14 mouse cellular contexts compared by ENCODE assay signal in genomic region chr1:194808681-194809080, GRCm38 (mm10).
DNase-seq lines count a peak whose midpoint lies in the region; ATAC-seq and TF ChIP-seq lines count a peak whose summit lies in the region.
"Had no signal": no experiment of that assay in that cellular context is flagged by ENCODE, and none has a peak within 500 bp of the region (broad histone marks: within the 10 kb centered on the region; RNA-seq: fewer than 3 reads in every experiment).

No protein-coding gene starts in this region.

- H3K27me3 ChIP-seq in heart, embryonic 16.5 days (ENCODE audit: control insufficient read depth, insufficient read depth, low read length) = no peaks in the 10 kb centered on the region
- H3K27me3 ChIP-seq in liver, embryonic 13.5 days = no peaks in the 10 kb centered on the region
- H3K27me3 ChIP-seq in liver, embryonic 11.5 days (replicated peaks; ENCODE audit: control insufficient read depth, insufficient read depth, low read length) = no peaks in the 10 kb centered on the region
- no peaks in the 10 kb centered on the region for H3K27me3 ChIP-seq in stomach, postnatal 0 days (ENCODE audit: control insufficient read depth, insufficient read depth, low read length)
- H3K27me3 ChIP-seq: heart, embryonic 12.5 days; midbrain, embryonic 12.5 days; neural tube, embryonic 15.5 days had no signal

- no peak for DNase-seq in heart, postnatal 10 days
- no peak for DNase-seq in liver, embryonic 13.5 days
- DNase-seq in liver, embryonic 11.5 days (ENCODE audit: low spot score) = no peak
- DNase-seq in lung, postnatal 14 days = peak; percentile 7
- DNase-seq in stomach, postnatal 0 days (ENCODE audit: low spot score) = no peak
- DNase-seq in right cerebral cortex, adult 2 months (ENCODE audit: low spot score in 2 of 2) = no peak
- DNase-seq: liver; right cerebral cortex, postnatal 4 days; thymus, adult 2 months had no signal

- H3K27ac ChIP-seq in heart, embryonic 16.5 days (ENCODE audit: low read length) = peak overlapping the region; percentile 5; the same call in 1 of the 2 replicates
- no peak overlapping the region for H3K27ac ChIP-seq in liver, embryonic 13.5 days
- no peak overlapping the region for H3K27ac ChIP-seq in liver, embryonic 11.5 days (ENCODE audit: low read depth, low read length)
- peak overlapping the region; percentile 45; the same call in 1 of the 2 replicates for H3K27ac ChIP-seq in stomach, postnatal 0 days (replicated peaks)
- H3K27ac ChIP-seq: hindbrain, embryonic 14.5 days; midbrain, embryonic 12.5 days had no signal

- TF ChIP-seq CTCF in stomach, postnatal 0 days (IDR thresholded peaks at IDR 0.05; ENCODE audit: low read depth) = no peak

- no peaks in the 10 kb centered on the region for H3K9me3 ChIP-seq in heart, embryonic 16.5 days (replicated peaks; ENCODE audit: control insufficient read depth, low read length)
- no peaks in the 10 kb centered on the region for H3K9me3 ChIP-seq in liver, embryonic 13.5 days (replicated peaks)
- no peaks in the 10 kb centered on the region for H3K9me3 ChIP-seq in liver, embryonic 11.5 days (ENCODE audit: control insufficient read depth, low read length)
- no peaks in the 10 kb centered on the region for H3K9me3 ChIP-seq in stomach, postnatal 0 days (ENCODE audit: control insufficient read depth, low read length)
- H3K9me3 ChIP-seq: heart, embryonic 12.5 days; midbrain, embryonic 12.5 days; neural tube, embryonic 15.5 days had no signal

- no peak overlapping the region for H3K4me2 ChIP-seq in heart, embryonic 16.5 days (ENCODE audit: low read depth, low read length)
- no peak overlapping the region for H3K4me2 ChIP-seq in liver, embryonic 13.5 days
- no peak overlapping the region for H3K4me2 ChIP-seq in liver, embryonic 11.5 days
- H3K4me2 ChIP-seq in stomach, postnatal 0 days (replicated peaks; ENCODE audit: low read depth) = no peak overlapping the region
- H3K4me2 ChIP-seq: heart, embryonic 12.5 days; hindbrain, embryonic 14.5 days; midbrain, embryonic 12.5 days; neural tube, embryonic 15.5 days had no signal

- H3K4me1 ChIP-seq in heart, embryonic 16.5 days (ENCODE audit: control insufficient read depth, insufficient read depth, low read length) = no peaks in the 10 kb centered on the region; the same call in 1 of the 2 replicates
- peaks cover 48% of the 10 kb centered on the region for H3K4me1 ChIP-seq in liver, embryonic 13.5 days (replicated peaks)
- H3K4me1 ChIP-seq in liver, embryonic 11.5 days (replicated peaks; ENCODE audit: control insufficient read depth, insufficient read depth, low read length) = peaks cover 10% of the 10 kb centered on the region
- H3K4me1 ChIP-seq in stomach, postnatal 0 days (replicated peaks; ENCODE audit: control insufficient read depth, insufficient read depth) = no peaks in the 10 kb centered on the region
- H3K4me1 ChIP-seq: midbrain, embryonic 12.5 days; neural tube, embryonic 15.5 days had no signal

- no peak overlapping the region for H3K4me3 ChIP-seq in heart, embryonic 16.5 days (ENCODE audit: low read length)
- no peak overlapping the region for H3K4me3 ChIP-seq in liver, embryonic 13.5 days (replicated peaks)
- H3K4me3 ChIP-seq in liver, embryonic 11.5 days (ENCODE audit: low read depth, low read length) = no peak overlapping the region
- no peak overlapping the region for H3K4me3 ChIP-seq in stomach, postnatal 0 days (ENCODE audit: low read depth, low read length)
- H3K4me3 ChIP-seq: heart, embryonic 12.5 days; midbrain, embryonic 12.5 days; neural tube, embryonic 15.5 days had no signal

- no peak overlapping the region for H3K9ac ChIP-seq in heart, embryonic 16.5 days (ENCODE audit: low read length)
- 0 out of 2 replicates have a peak overlapping the region, but pooled peaks have one; percentile 19 for H3K9ac ChIP-seq in liver, embryonic 13.5 days
- no peak overlapping the region for H3K9ac ChIP-seq in liver, embryonic 11.5 days (ENCODE audit: low read depth, low read length)
- H3K9ac ChIP-seq in stomach, postnatal 0 days (ENCODE audit: low read length) = no peak overlapping the region
- H3K9ac ChIP-seq: heart, embryonic 12.5 days; hindbrain, embryonic 14.5 days; midbrain, embryonic 12.5 days; neural tube, embryonic 15.5 days had no signal

- H3K36me3 ChIP-seq in heart, embryonic 16.5 days (ENCODE audit: control insufficient read depth, insufficient read depth) = peaks cover 34% of the 10 kb centered on the region
- H3K36me3 ChIP-seq in liver, embryonic 13.5 days = peaks cover 10% of the 10 kb centered on the region
- H3K36me3 ChIP-seq in liver, embryonic 11.5 days (ENCODE audit: control insufficient read depth, insufficient read depth, low read length) = no peaks in the 10 kb centered on the region
- H3K36me3 ChIP-seq in stomach, postnatal 0 days (ENCODE audit: control insufficient read depth, insufficient read depth, low read length) = peaks cover 16% of the 10 kb centered on the region

- ATAC-seq in heart, embryonic 16.5 days (replicated peaks; ENCODE audit: extremely low read depth, insufficient read depth, low FRiP score) = 0 out of 2 replicates have a peak, but pooled peaks have one; percentile 14
- no peak for ATAC-seq in liver, embryonic 13.5 days (ENCODE audit: low read depth)
- ATAC-seq in liver, embryonic 11.5 days (replicated peaks; ENCODE audit: low FRiP score) = no peak
- ATAC-seq in stomach, postnatal 0 days (ENCODE audit: low FRiP score, low TSS enrichment) = no peak

- TF ChIP-seq EP300 in stomach, postnatal 0 days (optimal IDR thresholded peaks at IDR 0.05) = no peak

- intact Hi-C loops in heart, postnatal 10 days (cut with DNase I) = no loop called here

Comparison
In these comparisons a context has a peak if more than half of its experiments do, and no peak if none do; other contexts are left out.
1. H3K27ac ChIP-seq: peak in heart, embryonic 16.5 days (single experiment) and stomach, postnatal 0 days (single experiment); none in liver, embryonic 13.5 days (single experiment) and liver, embryonic 11.5 days (single experiment).